Mouse (Mus musculus): ENCODE measurements at regions not wholly inside any gene's neighbourhood (a gene's known extent, or its start where the extent isn't known, plus 50 kb on each side); places are given as distances from the start of the nearest gene placed in this dataset.

- TF ChIP-seq CTCF (IDR thresholded peaks at IDR 0.05; ENCODE audit: low read depth, low read length) = no peak
- TF ChIP-seq POLR2A (IDR thresholded peaks at IDR 0.05; ENCODE audit: extremely low read depth, insufficient read depth, low read length) = no peak
These were observed 208.4 kb upstream of the Wscd1 start for GRCm38 (mm10) chr11:71541178-71541845.

All from liver, adult 2 months (tissue).